Mouse (Mus musculus) ES-Bruce4 (cell line): ENCODE data around the gene Zfp61.

ENCODE experiments used
- CTCF ChIP-seq: IDR thresholded peaks from one replicate; pipeline ENCODE4 v1.8.1; 2011; ENCODE audit warnings: low read depth, low read length
- EP300 ChIP-seq: IDR thresholded peaks from 2 replicates; pipeline ENCODE4 v1.6.1; 2011; ENCODE audit warnings: low read depth, low read length; ENCODE audit not compliant: insufficient read depth
- POLR2A ChIP-seq: IDR thresholded peaks from one replicate; pipeline ENCODE4 v1.8.1; 2011; ENCODE audit warnings: low read length; ENCODE audit not compliant: insufficient read depth

GRCm38 (mm10) chr7:24327281-24327975, 26.4 kb upstream of the Zfp61 start:
- TF ChIP-seq CTCF, result no peak
- TF ChIP-seq EP300, result no peak
- no peak for TF ChIP-seq POLR2A
